Mouse (Mus musculus) forebrain, postnatal 0 days (tissue): ENCODE results near the gene H2afx. TPM values are rescaled to one million over a fixed set of nuclear protein-coding genes. Genes with fewer than 3 reads are reported as not detected.
A peak's percentile ranks its signal among the peaks of the same experiment; 100 is the strongest.

Experiments
- ATAC-seq: fragments of 200-750 bp; cut with Nextera tagmentation; 2 replicates; pipeline ENCODE4 v1.8.0; 2017; ENCODE audit warnings: mild to moderate bottlenecking, moderate library complexity
- DNase-seq: peaks from one replicate; pipeline ENCODE4 v3.0.0-alpha.2; 2015
- H3K27ac ChIP-seq: fragments of 300-500 bp; sonication (generic); 2 replicates; pipeline ENCODE4 v1.5.1; 2014; ENCODE audit warnings: low read depth, mild to moderate bottlenecking, antibody characterized with exemption, low read length, moderate library complexity, mixed read lengths
- H3K27me3 ChIP-seq: fragments of 300-500 bp; sonication (generic); 2 replicates; pipeline ENCODE4 v1.6.1; 2014; ENCODE audit warnings: mild to moderate bottlenecking, low read length, mixed read lengths; ENCODE audit not compliant: insufficient read depth
- H3K36me3 ChIP-seq: fragments of 300-500 bp; sonication (generic); 2 replicates; pipeline ENCODE4 v1.6.1; 2014; ENCODE audit warnings: mild to moderate bottlenecking, moderate library complexity; ENCODE audit not compliant: insufficient read depth
- H3K4me1 ChIP-seq: fragments of 300-500 bp; sonication (generic); 2 replicates; pipeline ENCODE4 v1.6.1; 2014; ENCODE audit warnings: antibody characterized with exemption; ENCODE audit not compliant: insufficient read depth
- H3K4me2 ChIP-seq: fragments of 300-500 bp; sonication (generic); 2 replicates; pipeline ENCODE4 v1.6.1; 2014; ENCODE audit warnings: low read depth, mild to moderate bottlenecking, moderate library complexity
- H3K4me3 ChIP-seq: fragments of 300-500 bp; sonication (generic); 2 replicates; pipeline ENCODE4 v1.5.1; 2014; ENCODE audit warnings: low read depth, low read length, mixed read lengths
- H3K9ac ChIP-seq: fragments of 300-500 bp; sonication (generic); 2 replicates; pipeline ENCODE4 v1.6.1; 2014; ENCODE audit warnings: mild to moderate bottlenecking
- H3K9me3 ChIP-seq: fragments of 300-500 bp; sonication (generic); 2 replicates; pipeline ENCODE4 v1.6.1; 2016; ENCODE audit warnings: low read length
- CTCF ChIP-seq: sonication (generic); IDR thresholded peaks from 2 replicates; pipeline ENCODE4 v1.5.1; 2016; ENCODE audit warnings: antibody characterized with exemption, control low read depth, low read depth
- WGBS: fragments of 180-500 bp; shearing (Covaris S2); extraction: QIAGEN DNeasy Blood & Tissue Kit; methylation state at CpG from one replicate; pipeline ENCODE4 v1.1.7; 2014; 5-methylcytosine and 5-hydroxymethylcytosine counted together
- polyA plus RNA-seq: library from polyadenylated mRNA; unstranded; fragments of >200 nt; fragmentation: Nextera tagmentation; extraction: Ambion mirVana; gene quantifications from 2 replicates; pipeline ENCODE4 v1.2.1, GENCODE M21; 2015
- total RNA-seq: library from RNA; depleted of rRNA; stranded (reverse); fragments of >200 nt; gene quantifications from 2 replicates; pipeline ENCODE4 v1.2.3, GENCODE M21; 2014

Gene H2afx
- total and polyA plus RNA-seq, 2 experiments from 2014 or later: 97.8 to 143 TPM

- Histone ChIP-seq H3K4me1 (no peaks in the 10 kb centered on the region), H3K4me3 (no peak overlapping the region), H3K4me2 (no peak overlapping the region), H3K9me3 (no peaks in the 10 kb centered on the region), H3K27ac (no peak overlapping the region), H3K36me3 (peaks cover 54% of the 10 kb centered on the region), H3K27me3 (no peaks in the 10 kb centered on the region), H3K9ac (no peak overlapping the region)
- ATAC-seq: peak; percentile 36; the same call in 1 of the 2 replicates
- DNase-seq: no peak
- 0 out of 2 replicates have a peak, but pooled peaks have one; percentile 8 for TF ChIP-seq CTCF
- 12% methylated on average over 27 of the region's 27 CpGs for WGBS
Measured at GRCm38 (mm10) chr9:44311136-44312134, 23.1 kb upstream of the H2afx start.

- H3K4me1 ChIP-seq: peaks cover 13% of the 10 kb centered on the region
- DNase-seq (peak; percentile 37), ATAC-seq (no peak)
- H3K27ac ChIP-seq: no peak overlapping the region
- no peaks in the 10 kb centered on the region for H3K27me3 ChIP-seq
- H3K4me3 ChIP-seq: no peak overlapping the region
- peaks cover 54% of the 10 kb centered on the region for H3K36me3 ChIP-seq
- H3K4me2 ChIP-seq: no peak overlapping the region
- TF ChIP-seq CTCF: no peak
- no peak overlapping the region for H3K9ac ChIP-seq
- 64% methylated on average over 19 of the region's 19 CpGs for WGBS
- no peaks in the 10 kb centered on the region for H3K9me3 ChIP-seq
Measured at GRCm38 (mm10) chr9:44313476-44314256, 20.8 kb upstream of the H2afx start.

GRCm38 (mm10) chr9:44314257-44314547 is 20.3 kb upstream of the H2afx start:
- 51% methylated on average over 4 of the region's 4 CpGs for WGBS
- H3K4me2 ChIP-seq: no peak overlapping the region
- no peak overlapping the region for H3K4me3 ChIP-seq
- H3K27me3 ChIP-seq: no peaks in the 10 kb centered on the region
- TF ChIP-seq CTCF: no peak
- H3K9me3 ChIP-seq: no peaks in the 10 kb centered on the region
- DNase-seq (no peak), ATAC-seq (no peak)
- no peak overlapping the region for H3K27ac ChIP-seq
- H3K4me1 ChIP-seq: peaks cover 19% of the 10 kb centered on the region
- H3K9ac ChIP-seq: no peak overlapping the region
- H3K36me3 ChIP-seq: peaks cover 54% of the 10 kb centered on the region

- no peak for DNase-seq
- peaks cover 54% of the 10 kb centered on the region for H3K36me3 ChIP-seq
Measured at GRCm38 (mm10) chr9:44314910-44315309, 19.6 kb upstream of the H2afx start.

GRCm38 (mm10) chr9:44317452-44317851 is 17.0 kb upstream of the H2afx start:
- Histone ChIP-seq H3K36me3 (peaks cover 35% of the 10 kb centered on the region), H3K27ac (no peak overlapping the region), H3K9me3 (no peaks in the 10 kb centered on the region), H3K9ac (peak overlapping the region; percentile 87; the same call in 1 of the 2 replicates), H3K4me3 (no peak overlapping the region), H3K27me3 (no peaks in the 10 kb centered on the region), H3K4me2 (0 out of 2 replicates have a peak overlapping the region, but pooled peaks have one; percentile 10), H3K4me1 (peaks cover 19% of the 10 kb centered on the region)
- ATAC-seq (no peak), DNase-seq (no peak)
- 66% methylated on average over 4 of the region's 4 CpGs for WGBS
- no peak for TF ChIP-seq CTCF

More at GRCm38 (mm10) chr9:44314910-44315309, 19.6 kb upstream of the H2afx start:
- Histone ChIP-seq H3K9me3 (no peaks in the 10 kb centered on the region), H3K4me1 (peaks cover 19% of the 10 kb centered on the region), H3K27ac (no peak overlapping the region), H3K27me3 (no peaks in the 10 kb centered on the region), H3K4me3 (no peak overlapping the region), H3K4me2 (no peak overlapping the region), H3K9ac (no peak overlapping the region)
- ATAC-seq: no peak
- TF ChIP-seq CTCF: no peak
- 96% methylated on average over 18 of the region's 18 CpGs for WGBS

GRCm38 (mm10) chr9:44318076-44318825 is 16.2 kb upstream of the H2afx start:
- ATAC-seq: no peak
- WGBS: 48% methylated on average over 5 of the region's 5 CpGs

More at GRCm38 (mm10) chr9:44318076-44318825, 16.2 kb upstream of the H2afx start:
- H3K4me1 ChIP-seq: peaks cover 19% of the 10 kb centered on the region
- peak overlapping the region; percentile 91 for H3K4me3 ChIP-seq
- H3K9me3 ChIP-seq: no peaks in the 10 kb centered on the region
- H3K36me3 ChIP-seq: peaks cover 30% of the 10 kb centered on the region
- H3K4me2 ChIP-seq: peak overlapping the region; percentile 71
- H3K9ac ChIP-seq: peak overlapping the region; percentile 87
- DNase-seq: no peak
- TF ChIP-seq CTCF: no peak
- no peaks in the 10 kb centered on the region for H3K27me3 ChIP-seq
- H3K27ac ChIP-seq: no peak overlapping the region
